Mouse (Mus musculus) lung, postnatal 0 days (tissue): ENCODE data around the gene Gaa.

Source experiments
- CTCF ChIP-seq: IDR thresholded peaks from 2 replicates; pipeline ENCODE4 v1.5.1; 2016; ENCODE audit warnings: antibody characterized with exemption, mild to moderate bottlenecking
- EP300 ChIP-seq: IDR thresholded peaks from 2 replicates; pipeline ENCODE4 v1.6.1; 2016; ENCODE audit warnings: antibody characterized with exemption, mild to moderate bottlenecking, control low read depth

- TF ChIP-seq CTCF (no peak), EP300 (no peak)
These were observed 9.5 kb upstream of the Gaa start for GRCm38 (mm10) chr11:119258216-119258571.
